Mouse (Mus musculus): ENCODE results near the gene Sgk1. TPM values are rescaled to one million over a fixed set of nuclear protein-coding genes. Genes with fewer than 3 reads are reported as not detected.

Sgk1 gene
- total RNA-seq, 2 experiments from 2014 or later = 110 to 144 TPM

DNA sequence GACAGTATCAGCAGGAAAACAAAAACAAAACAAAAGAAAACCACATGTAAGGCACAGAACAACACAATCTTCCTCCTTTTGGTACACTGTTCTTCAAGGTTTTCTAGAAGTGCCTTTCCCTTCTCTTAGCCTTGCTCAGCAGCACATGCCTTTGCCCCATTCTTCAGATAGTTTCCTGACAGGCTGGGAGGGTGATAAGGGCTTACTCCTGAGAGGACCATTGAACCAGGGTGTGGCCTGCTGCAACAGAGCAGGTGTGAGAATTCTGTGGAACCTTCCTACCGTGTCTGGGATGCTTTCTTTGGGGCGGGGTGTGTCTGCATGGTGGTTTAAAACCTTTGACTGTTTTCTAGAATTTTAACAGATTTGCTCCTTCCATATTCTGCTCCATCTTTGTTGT lies 79.1 kb downstream of the Sgk1 start:
- DNase-seq = no peak

DNA sequence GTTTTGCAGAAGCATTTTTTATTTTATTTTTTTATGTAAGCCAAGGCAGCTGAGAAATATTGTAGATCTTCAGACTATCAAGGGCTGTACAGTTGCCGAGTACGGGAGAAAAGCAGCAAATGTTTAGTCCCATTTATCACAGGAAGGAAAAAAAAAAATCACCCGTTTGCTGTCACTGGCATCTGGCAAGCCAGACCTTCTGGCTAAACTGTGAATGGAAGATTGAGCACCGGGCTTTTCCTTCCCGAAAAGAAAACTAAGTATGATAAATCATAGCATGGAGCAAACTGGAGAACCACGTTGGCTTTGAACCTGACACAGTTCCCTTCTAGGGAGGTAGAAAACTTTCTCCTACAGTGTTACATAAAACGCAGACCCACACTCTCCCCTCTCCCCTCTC lies 81.0 kb downstream of the Sgk1 start:
- DNase-seq = no peak

DNA sequence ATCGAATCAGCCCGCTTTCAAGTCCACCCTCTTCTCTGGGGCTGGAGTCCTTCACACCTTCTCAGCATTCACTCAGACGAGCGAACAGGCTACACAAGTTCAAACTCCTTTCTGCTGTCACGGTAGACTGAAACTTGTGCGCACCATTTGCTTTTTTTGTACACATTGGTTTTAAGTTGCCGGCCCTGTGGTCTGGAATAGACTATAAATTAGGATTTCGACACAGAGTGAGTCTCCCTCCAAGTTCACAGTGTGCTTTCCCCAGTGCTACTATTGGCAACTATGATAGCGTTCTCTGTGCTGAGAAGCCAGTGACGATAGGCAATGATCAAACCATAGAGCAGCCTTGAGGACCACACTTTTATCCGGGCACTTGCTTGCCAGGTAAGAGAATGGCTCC lies 91.7 kb downstream of the Sgk1 start:
- DNase-seq = peak in 1 of 2 experiments; percentile 27

DNA sequence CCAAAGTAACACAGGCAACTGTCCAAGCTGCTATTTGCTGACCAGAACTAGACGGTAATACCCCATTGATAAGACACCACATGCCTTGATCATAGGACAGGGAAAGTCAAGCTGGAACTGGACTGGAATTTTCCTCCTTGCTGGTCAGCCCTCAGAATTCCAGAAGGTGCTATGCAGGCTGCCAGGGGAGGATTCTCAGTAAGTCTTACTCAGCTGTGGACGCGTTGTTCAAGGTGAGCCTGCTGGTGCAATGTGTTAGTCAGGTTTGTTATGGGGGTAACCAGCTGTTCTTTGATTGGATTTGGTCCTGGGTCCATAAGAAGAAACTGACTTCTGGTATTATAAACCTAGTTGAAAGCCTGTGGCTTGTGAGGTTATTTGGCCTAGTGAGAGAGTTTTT lies 92.8 kb downstream of the Sgk1 start:
- DNase-seq = peak; percentile 39 to 57

DNA sequence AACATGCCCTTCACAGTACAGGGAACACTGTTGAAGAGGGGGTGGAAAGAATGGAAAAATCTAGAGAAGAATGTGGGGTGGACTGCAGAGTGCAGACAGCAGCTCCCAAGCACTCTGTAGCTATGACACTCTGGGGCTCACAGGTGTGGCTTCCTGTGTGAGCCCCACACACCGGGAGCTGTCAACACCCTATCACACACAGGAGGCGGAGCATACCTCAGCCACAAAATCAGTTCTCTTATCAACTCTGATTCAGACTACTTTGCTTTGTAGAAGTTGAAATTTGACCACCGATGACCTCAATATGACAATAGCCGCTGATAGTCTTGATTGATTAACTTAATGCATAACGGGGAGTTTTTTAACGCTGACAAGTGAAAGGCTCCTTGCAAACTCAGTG lies 93.4 kb downstream of the Sgk1 start:
- no peak for DNase-seq

DNA sequence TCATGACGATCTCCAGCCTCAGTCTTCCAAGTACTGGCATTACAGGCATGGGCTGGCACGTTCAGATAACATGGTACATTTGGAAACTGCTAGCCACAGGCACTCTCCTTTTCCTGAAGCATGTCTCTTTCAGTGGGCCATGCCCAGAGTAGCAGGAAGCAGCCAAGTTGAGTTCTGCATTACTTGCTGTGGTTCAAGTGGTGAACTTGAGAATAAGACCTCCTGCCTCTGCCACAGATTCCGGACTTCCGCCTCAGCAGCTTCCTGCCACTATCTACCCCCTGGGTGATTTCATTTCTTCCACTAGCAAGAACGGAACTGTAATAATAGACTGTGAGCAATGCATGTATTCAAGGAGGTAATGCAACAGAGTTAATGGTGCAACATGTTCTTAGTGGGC lies 94.3 kb downstream of the Sgk1 start:
- DNase-seq = peak in 1 of 2 experiments; percentile 5

DNA sequence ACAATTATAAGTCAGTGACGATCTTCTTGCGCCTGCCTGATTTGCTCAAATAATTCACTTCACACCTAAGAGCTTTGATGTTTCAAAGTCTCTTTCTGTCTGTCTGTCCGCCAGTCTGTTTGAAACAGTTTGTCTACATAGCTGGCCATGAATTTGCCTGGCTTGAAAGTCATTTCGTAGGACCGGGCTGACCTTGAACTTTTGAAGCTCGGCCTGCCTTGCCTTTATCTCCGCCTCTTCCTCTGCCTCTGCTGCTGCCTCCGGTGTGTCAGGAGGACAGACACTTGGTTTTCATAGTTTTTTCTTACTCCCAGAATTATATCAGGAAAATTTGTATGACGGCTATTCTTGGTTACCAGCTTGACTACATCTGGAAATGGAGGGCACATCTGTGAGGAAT lies 96.4 kb downstream of the Sgk1 start:
- DNase-seq = peak; percentile 75 to 83

DNA sequence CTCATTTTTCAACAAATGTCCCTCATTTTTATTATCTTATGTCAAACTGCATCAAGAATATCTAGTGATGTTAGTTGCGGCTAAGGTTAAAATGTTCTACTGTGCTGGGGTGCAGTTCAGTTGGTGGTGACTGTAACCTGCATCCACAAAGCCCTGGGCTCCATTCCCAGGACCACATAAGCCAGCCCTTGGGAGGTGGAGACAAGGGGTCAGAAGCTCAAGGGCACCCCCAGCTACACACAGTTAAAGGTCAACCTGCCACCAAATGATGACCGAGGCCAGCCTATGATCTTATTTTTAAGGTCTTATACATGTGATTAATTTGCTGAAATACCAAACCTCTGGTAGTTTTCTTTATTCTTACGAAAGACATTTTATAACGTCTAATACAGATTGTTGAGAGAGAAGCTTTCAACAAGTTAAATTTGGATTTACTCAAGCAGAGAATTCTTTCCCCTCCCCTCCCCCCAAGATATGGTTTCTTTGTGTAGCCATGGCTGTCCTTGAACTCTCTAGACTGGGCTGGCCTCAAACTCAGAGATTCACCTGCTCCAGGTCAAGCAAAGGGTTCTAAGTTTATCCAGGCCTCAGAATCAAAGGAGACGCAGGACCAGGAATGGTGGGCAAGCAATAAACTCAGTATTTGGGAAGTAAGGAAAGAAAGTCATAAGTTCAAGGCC lies 97.4 kb downstream of the Sgk1 start:
- peak; percentile 76 to 85 for DNase-seq

DNA sequence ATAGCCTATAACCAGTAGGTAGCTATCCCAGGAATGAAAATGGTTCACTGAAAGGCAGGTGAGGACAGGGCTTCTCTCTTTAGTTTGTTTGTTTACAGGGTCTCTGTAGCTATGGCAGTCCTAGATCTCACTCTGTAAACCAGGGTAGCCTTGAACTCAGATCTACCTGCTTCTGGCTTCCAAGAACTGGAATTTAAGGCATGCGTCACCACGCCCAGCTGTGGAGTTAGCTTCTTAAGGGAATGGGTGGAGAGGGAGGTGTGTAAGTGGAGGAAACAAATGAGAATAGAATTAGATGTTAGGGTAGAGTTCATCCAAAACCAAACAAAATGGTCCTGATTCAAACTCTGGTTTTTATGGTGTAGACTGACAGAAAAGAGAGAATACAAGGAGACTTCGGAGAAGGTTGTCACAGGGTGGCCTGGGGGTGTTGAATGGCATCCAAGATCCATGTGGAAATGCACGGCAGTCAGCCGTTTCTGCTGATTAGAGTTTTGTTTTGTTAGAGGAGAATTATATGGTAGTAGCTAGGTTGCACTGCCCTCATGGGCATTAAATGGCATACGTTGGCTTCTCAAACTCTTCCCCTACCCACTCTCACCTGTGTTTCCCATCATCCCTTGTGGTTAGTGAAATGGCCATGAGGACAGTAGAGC lies 98.9 kb downstream of the Sgk1 start:
- peak in 1 of 2 experiments; percentile 10 for DNase-seq

DNA sequence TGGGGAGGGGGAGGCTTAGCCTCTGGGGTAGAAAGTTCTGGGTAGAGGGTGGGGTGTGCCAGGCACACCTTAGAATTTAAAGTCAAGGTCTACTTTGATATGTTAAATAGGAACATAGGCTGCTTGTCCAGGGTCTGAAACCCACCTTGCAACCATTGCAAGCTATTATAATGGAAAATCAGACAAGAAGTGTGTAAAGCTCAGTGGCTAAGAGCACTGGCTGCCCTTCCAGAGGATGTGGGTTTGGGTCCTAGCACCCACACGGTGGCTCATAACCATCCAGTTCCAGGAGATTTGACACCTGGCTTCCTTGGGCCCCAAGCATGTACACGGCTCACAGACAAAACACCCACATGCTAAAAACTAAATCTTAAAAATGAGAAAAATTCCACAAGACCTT lies 100.3 kb downstream of the Sgk1 start:
- no peak for DNase-seq

DNA sequence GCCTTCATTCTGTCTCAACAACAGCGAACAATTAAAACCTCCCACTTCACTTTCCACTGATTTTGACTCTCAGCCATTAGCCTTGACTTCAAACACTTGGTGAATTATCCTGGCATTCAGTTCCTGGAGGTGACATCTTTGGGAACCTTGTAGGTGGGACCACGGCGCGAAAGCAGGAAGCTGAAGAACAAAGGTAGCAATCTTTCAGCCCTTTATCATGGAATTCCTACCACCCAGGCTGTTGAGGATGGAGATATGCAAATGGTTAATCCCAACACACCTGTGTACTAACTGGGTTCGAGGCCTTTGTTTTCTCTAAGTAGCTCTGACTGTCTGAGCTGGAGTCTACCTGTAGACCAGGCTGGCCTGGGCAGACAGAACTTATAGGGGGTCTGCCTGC lies 106.5 kb downstream of the Sgk1 start:
- no peak for DNase-seq

DNA sequence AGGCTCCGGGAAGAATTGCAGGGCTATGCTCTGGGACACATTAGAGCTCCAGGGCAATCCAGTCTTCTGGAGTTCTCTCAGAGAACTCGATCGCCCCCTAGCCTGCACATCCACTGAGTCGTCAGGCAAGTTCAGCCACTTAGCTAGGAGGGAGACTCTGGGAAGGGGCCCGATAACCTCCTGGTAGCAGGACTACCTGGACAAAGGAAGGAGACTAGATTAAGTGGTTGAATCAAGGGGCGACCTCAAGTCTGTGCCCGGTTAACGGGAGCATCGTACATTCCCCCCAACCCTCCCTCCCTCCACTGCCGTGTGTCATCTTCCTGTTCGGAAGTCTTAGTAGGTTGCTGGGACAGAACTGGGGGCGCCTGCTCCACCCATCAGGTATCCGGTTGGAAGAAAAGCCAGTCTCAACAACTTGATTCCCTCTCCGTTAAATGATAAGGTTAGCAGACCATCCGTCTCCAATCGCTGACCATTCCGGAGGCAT lies 109.4 kb downstream of the Sgk1 start:
- peak; percentile 85 to 90 for DNase-seq

DNA sequence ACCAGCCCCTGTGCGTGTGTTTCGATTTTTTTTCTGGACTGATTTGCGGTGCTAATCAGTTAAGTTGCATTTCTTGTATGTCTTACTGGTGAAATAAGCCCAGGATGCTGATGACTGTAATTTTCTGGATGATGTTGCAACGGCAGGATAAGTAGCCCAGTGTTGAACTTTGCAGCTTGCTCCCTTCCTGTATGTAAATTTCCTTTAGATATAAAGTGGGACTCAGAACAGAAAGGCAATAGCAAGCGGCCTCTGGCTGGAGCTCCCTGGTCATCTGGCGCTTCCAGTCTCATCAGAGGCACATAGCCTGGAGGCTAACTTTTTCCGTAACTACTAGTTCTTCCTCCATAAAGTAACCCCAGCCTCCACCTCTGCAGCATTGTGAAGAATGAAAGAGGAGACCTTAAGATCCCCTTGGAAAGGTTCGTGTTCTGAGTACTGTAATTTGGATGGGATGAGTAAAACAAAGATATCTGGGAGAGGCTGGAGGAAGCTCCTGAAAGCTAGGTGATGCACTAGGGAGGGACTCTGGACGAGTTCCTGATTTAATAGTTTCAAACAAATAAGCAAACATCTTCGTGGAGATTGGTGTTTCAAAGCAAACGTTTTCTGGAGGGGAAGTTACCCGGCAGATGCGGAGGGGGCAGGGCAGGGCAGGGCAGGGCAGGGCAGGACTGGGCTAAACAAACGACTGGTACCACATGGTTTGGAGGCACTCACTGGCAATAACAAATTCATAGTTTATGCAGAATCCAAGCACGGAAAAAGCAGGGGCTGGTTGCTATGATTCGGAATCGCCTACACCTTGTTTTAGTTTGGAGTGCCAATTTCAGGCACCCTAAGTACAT lies 110.2 kb downstream of the Sgk1 start:
- peak; percentile 55 to 74 for DNase-seq

DNA sequence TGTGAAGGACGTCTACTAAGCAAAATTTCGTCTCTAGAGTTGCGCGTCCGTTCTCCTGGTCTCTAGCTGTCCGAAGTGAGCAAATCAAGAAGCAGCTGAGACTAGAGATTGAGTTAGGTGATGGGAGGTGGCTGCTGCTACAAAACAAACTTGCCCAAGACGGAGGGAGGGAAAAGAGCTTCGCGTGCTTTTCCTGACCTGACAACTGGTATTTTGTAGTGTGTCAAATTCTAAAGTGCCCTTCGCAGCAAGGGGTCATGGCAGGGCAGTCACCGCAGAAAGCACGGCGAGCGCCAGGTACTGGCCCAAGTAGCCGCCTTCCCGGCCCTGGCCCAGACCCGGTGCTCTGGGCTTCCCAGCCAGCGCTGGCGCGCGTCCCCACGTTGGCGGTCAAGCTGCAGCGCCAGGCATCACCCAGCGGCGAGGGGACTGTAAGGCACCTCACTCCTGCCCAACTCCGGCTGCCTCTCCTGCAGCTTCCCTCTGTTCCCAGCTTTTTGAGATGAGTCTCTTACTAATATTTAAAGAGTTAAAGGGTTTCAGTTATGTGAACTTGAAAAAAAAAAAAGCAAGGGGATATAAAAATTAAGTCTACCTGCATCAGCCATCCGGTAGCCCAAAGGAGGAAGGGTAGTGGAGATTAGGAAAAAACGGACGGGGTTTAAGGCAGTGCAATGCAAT lies 111.0 kb downstream of the Sgk1 start:
- DNase-seq = peak; percentile 92 to 93

DNA sequence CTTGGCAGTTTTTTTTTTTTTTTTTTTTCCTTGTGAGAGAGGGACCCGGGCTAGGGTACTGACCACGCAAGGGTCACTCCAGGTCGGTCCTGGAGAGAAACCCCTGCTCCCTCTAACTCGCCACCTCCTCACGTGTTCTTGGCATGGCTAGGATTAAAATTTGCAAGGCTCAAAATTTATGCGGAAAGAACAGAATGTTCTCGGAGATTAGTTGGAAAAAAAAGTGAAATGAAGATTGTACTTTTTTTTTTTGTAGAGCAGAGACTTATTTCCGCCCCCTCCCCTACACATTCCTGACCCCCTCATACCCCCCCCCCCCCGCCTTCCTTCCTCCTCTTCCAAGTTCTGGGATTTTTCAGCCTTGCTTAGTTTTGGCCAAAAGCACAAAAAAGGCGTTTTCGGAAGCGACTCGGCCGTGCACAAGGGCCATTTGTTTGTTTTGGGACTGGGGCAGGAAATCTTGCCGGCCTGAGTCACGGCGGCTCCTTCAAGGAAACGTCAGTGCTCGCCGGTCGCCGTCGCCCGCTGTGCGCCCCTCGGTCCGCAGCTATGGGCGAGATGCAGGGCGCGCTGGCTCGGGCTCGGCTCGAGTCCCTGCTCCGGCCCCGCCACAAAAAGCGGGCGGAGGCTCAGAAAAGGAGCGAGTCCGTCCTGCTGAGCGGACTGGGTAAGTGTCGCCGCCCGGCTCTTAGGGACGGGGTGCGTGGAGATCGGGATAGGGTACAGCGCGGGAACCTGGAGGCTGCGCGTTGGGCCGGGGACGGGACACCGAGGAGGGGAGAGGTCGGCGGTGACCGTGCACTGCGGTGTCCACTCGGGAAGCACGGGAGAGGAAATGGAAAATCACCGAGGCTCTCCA lies 111.8 kb downstream of the Sgk1 start:
- DNase-seq = peak; percentile 74 to 75

DNA sequence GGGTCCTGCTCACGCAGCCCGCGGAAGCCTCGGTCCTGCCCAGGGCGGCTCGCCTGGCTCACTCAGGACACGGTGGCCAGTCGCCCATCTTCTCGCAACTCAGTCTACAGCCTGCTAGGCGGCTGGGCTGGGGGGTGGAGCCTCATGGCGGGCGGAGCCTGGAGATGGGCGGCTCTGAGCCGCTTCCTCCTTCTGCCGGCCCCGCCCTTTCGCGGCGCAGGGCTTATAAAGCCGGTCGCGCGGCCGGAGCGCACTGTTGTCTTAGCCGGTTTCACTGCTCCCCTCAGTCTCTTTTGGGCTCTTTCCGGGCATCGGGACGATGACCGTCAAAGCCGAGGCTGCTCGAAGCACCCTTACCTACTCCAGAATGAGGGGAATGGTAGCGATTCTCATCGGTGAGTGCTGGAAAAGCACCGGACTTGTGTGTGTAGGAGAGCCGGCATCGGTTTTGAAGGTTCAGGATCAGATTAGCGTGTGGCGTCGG lies 112.5 kb downstream of the Sgk1 start:
- DNase-seq = peak; percentile 99

DNA sequence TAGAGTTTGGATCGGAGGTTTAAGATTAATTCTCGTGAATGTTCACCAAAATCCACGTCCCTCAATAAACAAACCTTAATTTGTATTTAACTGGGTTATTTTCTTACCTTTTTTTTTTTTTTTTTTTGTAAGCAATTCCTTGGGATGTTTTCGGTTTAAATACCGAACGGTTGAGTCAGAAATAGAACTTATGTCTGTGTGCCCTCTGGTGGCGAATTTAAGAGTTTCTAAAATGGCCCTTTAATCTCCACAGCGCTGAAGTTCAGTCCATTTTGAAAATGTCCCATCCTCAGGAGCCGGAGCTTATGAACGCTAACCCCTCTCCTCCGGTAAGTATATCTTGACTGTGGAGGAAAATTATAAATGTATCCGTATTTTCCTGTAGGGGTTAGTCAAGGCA lies 113.2 kb downstream of the Sgk1 start:
- peak in 1 of 2 experiments; percentile 66 for DNase-seq

DNA sequence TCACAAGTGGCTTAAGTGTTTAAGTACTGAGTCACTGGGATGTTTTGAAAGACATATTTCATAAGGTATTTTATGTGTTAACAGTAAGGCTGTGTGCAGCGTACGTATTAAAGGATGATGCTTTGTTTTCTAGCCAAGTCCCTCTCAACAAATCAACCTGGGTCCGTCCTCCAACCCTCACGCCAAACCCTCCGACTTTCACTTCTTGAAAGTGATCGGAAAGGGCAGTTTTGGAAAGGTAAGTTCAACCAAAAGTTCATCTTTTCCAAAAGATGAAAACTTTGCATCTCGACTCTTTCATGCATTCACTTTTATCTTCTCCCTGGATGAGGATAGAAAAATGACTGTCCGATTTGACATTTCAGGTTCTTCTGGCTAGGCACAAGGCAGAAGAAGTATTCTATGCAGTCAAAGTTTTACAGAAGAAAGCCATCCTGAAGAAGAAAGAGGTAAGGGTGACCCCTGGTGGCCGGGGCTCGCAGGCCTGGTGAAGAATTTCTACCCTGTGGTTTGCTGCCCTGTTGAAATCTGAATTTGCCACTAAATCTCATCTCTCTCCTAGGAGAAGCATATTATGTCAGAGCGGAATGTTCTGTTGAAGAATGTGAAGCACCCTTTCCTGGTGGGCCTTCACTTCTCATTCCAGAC lies 113.8 kb downstream of the Sgk1 start:
- peak; percentile 74 to 91 for DNase-seq

DNA sequence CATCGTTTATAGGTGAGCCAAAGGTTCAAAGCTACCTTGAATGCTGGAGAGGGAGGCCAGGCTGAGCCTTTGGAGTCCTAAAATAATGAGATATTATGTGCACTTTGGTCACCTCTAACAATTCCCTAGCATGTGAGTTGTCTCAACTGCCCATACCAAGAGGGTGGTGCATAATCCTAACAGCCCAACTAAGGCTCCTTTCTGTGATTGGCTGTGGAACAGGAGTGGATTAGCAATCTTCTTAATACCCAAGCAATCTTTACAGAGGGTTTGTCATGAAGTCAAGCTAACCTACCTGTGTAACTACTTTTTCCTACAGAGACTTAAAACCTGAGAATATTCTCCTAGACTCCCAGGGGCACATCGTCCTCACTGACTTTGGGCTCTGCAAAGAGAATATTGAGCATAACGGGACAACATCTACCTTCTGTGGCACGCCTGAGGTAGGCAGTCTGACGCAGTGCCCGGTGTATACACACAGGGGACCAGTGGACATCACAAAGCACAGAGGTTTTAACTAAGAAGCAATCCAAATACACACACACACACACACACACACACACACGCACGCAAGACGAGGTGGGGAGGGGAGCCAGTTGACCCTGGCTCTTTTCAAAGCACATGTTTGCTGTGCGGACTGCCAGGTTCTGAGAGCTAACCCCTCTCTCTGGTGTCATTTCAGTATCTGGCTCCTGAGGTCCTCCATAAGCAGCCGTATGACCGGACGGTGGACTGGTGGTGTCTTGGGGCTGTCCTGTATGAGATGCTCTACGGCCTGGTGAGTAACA lies 114.9 kb downstream of the Sgk1 start:
- no peak for DNase-seq
